10 mouse cellular contexts compared by ENCODE assay signal in genomic region chr2:158658822-158659221, GRCm38 (mm10). TPM values are rescaled to one million over a fixed set of nuclear protein-coding genes. Genes with fewer than 3 reads are reported as not detected.
DNase-seq lines count a peak whose midpoint lies in the region; ATAC-seq and TF ChIP-seq lines count a peak whose summit lies in the region.
"Had no signal": no experiment of that assay in that cellular context is flagged by ENCODE, and none has a peak within 500 bp of the region (broad histone marks: within the 10 kb centered on the region; RNA-seq: fewer than 3 reads in every experiment).

No protein-coding gene starts in this region.

- peak overlapping the region; percentile 75 for H3K27ac ChIP-seq in gastrocnemius, adult 2 months
- peak overlapping the region; percentile 65 for H3K27ac ChIP-seq in lung, embryonic 14.5 days (ENCODE audit: low read depth)

- WGBS in lung, embryonic 14.5 days: 25% methylated on average over 6 of the region's 6 CpGs

- H3K4me3 ChIP-seq in gastrocnemius, adult 2 months: no peak overlapping the region
- H3K4me3 ChIP-seq in lung, embryonic 14.5 days (ENCODE audit: low read depth, low read length): no peak overlapping the region
- H3K4me3 ChIP-seq: erythroblast, embryonic 14.5 days had no signal

- no peak for DNase-seq in gastrocnemius, adult 2 months
- no peak for DNase-seq in gastrocnemius, adult 8-10 months (ENCODE audit: low spot score in 2 of 2)
- DNase-seq in brain, adult 2 months (ENCODE audit: low read depth, low spot score): peak; percentile 52
- DNase-seq in kidney, adult 18-20 months: peak; percentile 79
- DNase-seq in lung, embryonic 14.5 days: peak; percentile 66
- DNase-seq in thymus, postnatal 14 days: no peak
- DNase-seq in cerebellum, postnatal 36 days: no peak
- no peak for DNase-seq in spleen, postnatal 14 days (ENCODE audit: low spot score in 2 of 2)

- H3K9me3 ChIP-seq in lung, embryonic 14.5 days (ENCODE audit: low read depth, low read length): no peaks in the 10 kb centered on the region

- no peaks in the 10 kb centered on the region for H3K36me3 ChIP-seq in lung, embryonic 14.5 days (ENCODE audit: insufficient read depth)

- H3K4me1 ChIP-seq in lung, embryonic 14.5 days (ENCODE audit: insufficient read depth): no peaks in the 10 kb centered on the region

- no peak overlapping the region for H3K4me2 ChIP-seq in lung, embryonic 14.5 days

- H3K9ac ChIP-seq in lung, embryonic 14.5 days: no peak overlapping the region

- intact Hi-C loops in gastrocnemius, adult 2 months (cut with DNase I): loop anchor here (10.0 kb wide), 1 partner anchor 86 kb away; no protein-coding TSS in a partner anchor

- TF ChIP-seq CTCF in gastrocnemius, adult 2 months (IDR thresholded peaks at IDR 0.05): no peak
- TF ChIP-seq CTCF in lung, embryonic 14.5 days (IDR thresholded peaks at IDR 0.05; ENCODE audit: low read depth): no peak

- H3K27me3 ChIP-seq in lung, embryonic 14.5 days (ENCODE audit: insufficient read depth, low read length): no peaks in the 10 kb centered on the region

- peak; percentile 84 for ATAC-seq in lung, embryonic 14.5 days (ENCODE audit: insufficient read depth)

RNA-seq across cellular contexts. Expression of gene Ppp1r16b, which starts 6.4 kb away (rescaled TPM):
- 1 to 10 TPM; 3.1 to 4.1 TPM for total RNA-seq in gastrocnemius, adult 2 months (2021)
- 1 to 10 TPM; 2.4 to 3.0 (median 2.7) TPM for total RNA-seq in gastrocnemius, adult 8-10 months (2022)
- polyA plus RNA-seq in lung, embryonic 14.5 days (2014; fragmentation: Nextera tagmentation; extraction: Ambion mirVana): 16.3 and 17.6 TPM in 2 replicates

RNA-seq across cellular contexts. Expression of gene Actr5, which starts 34.1 kb away (rescaled TPM):
- total RNA-seq in gastrocnemius, adult 2 months (2021): 1 to 10 TPM; 4.2 to 4.8 TPM
- total RNA-seq in gastrocnemius, adult 8-10 months (2022): 1 to 10 TPM; 2.3 to 3.8 (median 3.2) TPM
- polyA plus RNA-seq in lung, embryonic 14.5 days (2014; fragmentation: Nextera tagmentation; extraction: Ambion mirVana): 12.5 and 15.5 TPM in 2 replicates

RNA-seq across cellular contexts. Expression of gene Slc32a1, which starts 48.3 kb away (rescaled TPM):
- total RNA-seq in gastrocnemius, adult 2 months (2021): not detected
- not detected for total RNA-seq in gastrocnemius, adult 8-10 months (2022)
- not detected in 2 replicates for polyA plus RNA-seq in lung, embryonic 14.5 days (2014; fragmentation: Nextera tagmentation; extraction: Ambion mirVana)
- total RNA-seq: adrenal gland, adult 18-20 months had no signal
- polyA plus RNA-seq: erythroblast, embryonic 14.5 days had no signal

Comparison
In these comparisons a context has a peak if more than half of its experiments do, and no peak if none do; other contexts are left out.
1. DNase-seq: peak in brain, adult 2 months (single experiment), kidney, adult 18-20 months (single experiment) and lung, embryonic 14.5 days (single experiment); none in gastrocnemius, adult 2 months (single experiment), gastrocnemius, adult 8-10 months (0 of 2), thymus, postnatal 14 days (single experiment), cerebellum, postnatal 36 days (0 of 2) and spleen, postnatal 14 days (0 of 2).